Mouse (Mus musculus) monocyte, adult 59 days (primary cell): ENCODE measurements around the gene Ccs. TPM values are rescaled to one million over a fixed set of nuclear protein-coding genes. Genes with fewer than 3 reads are reported as not detected.

Source experiments
- total RNA-seq, 2 experiments: library from RNA; stranded (reverse); gene quantifications; one replicate each; pipeline ENCODE4 v1.2.4; 2023

Ccs gene
- 10 to 100 TPM; 30.3 to 37.9 TPM for total RNA-seq

GRCm38 (mm10) chr19:4839149-4839548, at the start of gene Ccs, which contains the start of gene Ccdc87:
Gene Ccs, minus strand, starts transcription at chr19:4839332.
Gene Ccdc87, plus strand, starts transcription at chr19:4839366.

GRCm38 (mm10) chr19:4878405-4879323, 39.5 kb upstream of the Ccs start, which contains the start of gene Zdhhc24:
Gene Zdhhc24, plus strand, starts transcription at chr19:4878668.

GRCm38 (mm10) chr19:4877785-4878184, 38.7 kb upstream of the Ccs start, which contains the start of gene Actn3:
Gene Actn3, minus strand, starts transcription at chr19:4877909.

GRCm38 (mm10) chr19:4854552-4855469, 15.7 kb upstream of the Ccs start, which contains the start of gene Ctsf:
Gene Ctsf, plus strand, starts transcription at chr19:4855130.

GRCm38 (mm10) chr19:4811063-4811908, 27.8 kb downstream of the Ccs start, which contains the start of the genes Gm21992 and Rbm14:
Gene Gm21992, minus strand, starts transcription at chr19:4811612.
Gene Rbm14, minus strand, starts transcription at chr19:4811634.

GRCm38 (mm10) chr19:4793831-4794422, 45.2 kb downstream of the Ccs start, which contains the start of gene Rbm4:
Gene Rbm4, minus strand, starts transcription at chr19:4793901.

Other genes with a start within 250 kb of the Ccs start
- under 1 TPM in 1 of 2 experiments, not detected in 1; 0.36 TPM for gene Lrfn4, start 223.7 kb downstream of the Ccs start, total RNA-seq
- gene Rce1, start 213.7 kb downstream of the Ccs start, total RNA-seq: 10 to 100 TPM; 24.0 to 28.5 TPM
- not detected for gene Gm960, start 140.7 kb downstream of the Ccs start, total RNA-seq
- gene Sptbn2, start 128.2 kb downstream of the Ccs start, total RNA-seq: under 1 TPM; 0.05 to 0.55 TPM
- 10 to 100 TPM in 1 of 2 experiments, 1 to 10 TPM in 1; 9.8 to 10.5 TPM for gene Rbm4b, start 82.8 kb downstream of the Ccs start, total RNA-seq
- gene Rbm4, start 45.4 kb downstream of the Ccs start, total RNA-seq: 10 to 100 TPM; 53.6 to 54.3 TPM
- 10 to 100 TPM; 18.5 to 37.7 TPM for gene Gm21992, start 27.7 kb downstream of the Ccs start, total RNA-seq
- 10 to 100 TPM; 43.4 to 61.4 TPM for gene Rbm14, start 27.7 kb downstream of the Ccs start, total RNA-seq
- not detected for gene Ccdc87, start within 50 bp of the Ccs start, total RNA-seq
- gene Ctsf, start 15.8 kb upstream of the Ccs start, total RNA-seq: 10 to 100 TPM; 15.4 to 24.4 TPM
- gene Actn3, start 38.6 kb upstream of the Ccs start, total RNA-seq: not detected
- gene Zdhhc24, start 39.3 kb upstream of the Ccs start, total RNA-seq: 1 to 10 TPM; 6.1 to 6.4 TPM
- 1 to 10 TPM in 1 of 2 experiments, under 1 TPM in 1; 0.52 to 1.1 TPM for gene Bbs1, start 67.3 kb upstream of the Ccs start, total RNA-seq
- gene Dpp3, start 89.0 kb upstream of the Ccs start, total RNA-seq: 10 to 100 TPM; 65.0 to 67.8 TPM
- 1 to 10 TPM; 1.3 to 1.9 TPM for gene Peli3, start 103.8 kb upstream of the Ccs start, total RNA-seq
- gene Mrpl11, start 122.8 kb upstream of the Ccs start, total RNA-seq: 10 to 100 TPM; 17.5 to 20.4 TPM
- not detected for gene Npas4, start 151.0 kb upstream of the Ccs start, total RNA-seq
- gene Slc29a2, start 184.5 kb upstream of the Ccs start, total RNA-seq: 1 to 10 TPM; 3.9 to 6.4 TPM
- gene B4gat1, start 199.5 kb upstream of the Ccs start, total RNA-seq: 10 to 100 TPM in 1 of 2 experiments, 1 to 10 TPM in 1; 9.0 to 12.8 TPM
- gene AC124502.3, start 199.6 kb upstream of the Ccs start, total RNA-seq: 1 to 10 TPM in 1 of 2 experiments, under 1 TPM in 1; 0.46 to 2.7 TPM
- 10 to 100 TPM; 55.4 to 63.3 TPM for gene Brms1, start 202.0 kb upstream of the Ccs start, total RNA-seq
- gene Rin1, start 211.1 kb upstream of the Ccs start, total RNA-seq: 1 to 10 TPM; 2.5 to 2.6 TPM
- gene Cd248, start 228.7 kb upstream of the Ccs start, total RNA-seq: under 1 TPM in 1 of 2 experiments, not detected in 1; 0.46 TPM
- gene Tmem151a, start 246.2 kb upstream of the Ccs start, total RNA-seq: 1 to 10 TPM in 1 of 2 experiments, under 1 TPM in 1; 0.89 to 3.0 TPM
- gene Yif1a, start 249.2 kb upstream of the Ccs start, total RNA-seq: 10 to 100 TPM; 24.5 to 29.6 TPM